ENCODE assay signal across 1 mouse cellular context in genomic region chr9:86596983-86597382, GRCm38 (mm10). TPM values are rescaled to one million over a fixed set of nuclear protein-coding genes. Genes with fewer than 3 reads are reported as not detected.
"Had no signal": no experiment of that assay in that cellular context is flagged by ENCODE, and none has a peak within 500 bp of the region (broad histone marks: within the 10 kb centered on the region; RNA-seq: fewer than 3 reads in every experiment).

No protein-coding gene starts in this region.

RNA-seq across cellular contexts. Expression of gene Rwdd2a, which starts 25.2 kb away (rescaled TPM):
- polyA plus RNA-seq: erythroblast, embryonic 14.5 days had no signal
